Mouse (Mus musculus): ENCODE results near the gene Dtx1. TPM values are rescaled to one million over a fixed set of nuclear protein-coding genes. Genes with fewer than 3 reads are reported as not detected.
A peak's percentile ranks its signal among the peaks of the same experiment; 100 is the strongest.

Dtx1 gene
- polyA plus RNA-seq, 1 experiment, result 264 TPM

- Histone ChIP-seq H3K4me3 (ENCODE audit: extremely low read depth, insufficient read depth, insufficient read length) (peak overlapping the region; percentile 46), H3K36me3 (ENCODE audit: control insufficient read depth, insufficient read depth, low read length) (peaks cover 5% of the 10 kb centered on the region; the same call in 1 of the 2 replicates), H3K27ac (ENCODE audit: insufficient read depth, low read length) (peak overlapping the region; percentile 80), H3K4me1 (ENCODE audit: control insufficient read depth, insufficient read depth, insufficient read length) (peaks cover 49% of the 10 kb centered on the region; the same call in 1 of the 2 replicates), H3K27me3 (ENCODE audit: control insufficient read depth, insufficient read depth, low read length) (no peaks in the 10 kb centered on the region)
- peak; percentile 80 to 90 for DNase-seq (ENCODE audit: low read depth in 1 of 2, low spot score in 2 of 2)
- peak; percentile 38 for TF ChIP-seq POLR2A (IDR thresholded peaks at IDR 0.05; ENCODE audit: low read depth, low read length)
- no peak for TF ChIP-seq CTCF (IDR thresholded peaks at IDR 0.05; ENCODE audit: extremely low read depth, insufficient read depth, insufficient read length, insufficient replicate concordance)
- 13% methylated on average over 38 of the region's 38 CpGs for WGBS
Observed at GRCm38 (mm10) chr5:120693931-120694694, 17.6 kb downstream of the Dtx1 start.

DNA sequence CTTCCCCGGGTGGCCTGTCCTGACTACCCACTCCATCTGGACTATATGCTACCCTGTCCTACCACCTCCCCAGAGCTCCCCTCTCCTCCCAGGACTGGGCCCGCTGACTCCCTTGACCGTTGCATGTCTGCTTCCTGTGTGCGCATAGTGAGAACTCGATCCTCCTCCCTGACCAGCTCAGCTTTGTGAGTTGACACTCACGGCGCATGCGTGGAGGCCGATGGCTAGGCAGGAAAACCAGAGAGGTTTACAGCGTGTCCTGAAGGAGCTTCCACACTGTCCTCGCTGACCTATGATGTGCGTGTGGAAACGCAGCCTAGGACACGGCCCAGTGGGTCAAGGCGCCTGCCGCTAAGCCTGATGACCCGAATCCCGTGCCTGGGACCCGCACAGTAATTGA, 19.7 kb downstream of the Dtx1 start:
- TF ChIP-seq CTCF (IDR thresholded peaks at IDR 0.05; ENCODE audit: extremely low read depth, insufficient read depth, insufficient read length, insufficient replicate concordance), result no peak
- TF ChIP-seq POLR2A (IDR thresholded peaks at IDR 0.05; ENCODE audit: low read depth, low read length), result no peak
- Histone ChIP-seq H3K4me1 (ENCODE audit: control insufficient read depth, insufficient read depth, insufficient read length) (peaks cover 55% of the 10 kb centered on the region; the same call in 1 of the 2 replicates), H3K27me3 (ENCODE audit: control insufficient read depth, insufficient read depth, low read length) (no peaks in the 10 kb centered on the region), H3K36me3 (ENCODE audit: control insufficient read depth, insufficient read depth, low read length) (peaks cover 5% of the 10 kb centered on the region; the same call in 1 of the 2 replicates), H3K27ac (ENCODE audit: insufficient read depth, low read length) (peak overlapping the region; percentile 82), H3K4me3 (ENCODE audit: extremely low read depth, insufficient read depth, insufficient read length) (no peak overlapping the region)
- no peak for DNase-seq (ENCODE audit: low read depth in 1 of 2, low spot score in 2 of 2)
- WGBS, result 80% methylated on average over 19 of the region's 19 CpGs

DNA sequence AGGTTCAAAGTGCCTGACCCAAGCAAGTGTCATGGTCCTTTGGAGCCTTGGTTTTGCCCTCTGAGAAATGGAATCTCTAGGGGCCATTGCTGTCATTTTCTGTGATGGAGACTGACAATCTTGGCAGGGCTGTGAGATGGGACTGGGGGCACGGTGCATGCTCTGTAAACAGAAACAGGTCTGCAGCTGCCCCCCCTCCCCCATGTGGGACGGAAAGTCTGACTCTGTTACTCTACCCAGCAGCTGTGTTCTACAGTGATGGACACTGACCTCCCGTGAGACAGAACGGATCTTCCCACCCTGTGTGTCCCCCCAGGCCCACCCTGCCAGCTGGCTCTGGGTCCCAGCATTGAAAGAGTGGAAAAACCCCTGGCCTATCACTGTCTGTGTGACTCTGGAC, 21.3 kb downstream of the Dtx1 start:
- peaks cover 66% of the 10 kb centered on the region; the same call in 1 of the 2 replicates for H3K4me1 ChIP-seq (ENCODE audit: control insufficient read depth, insufficient read depth, insufficient read length)
- WGBS, result 28% methylated on average over 4 of the region's 4 CpGs

GRCm38 (mm10) chr5:120688434-120688833, 23.3 kb downstream of the Dtx1 start:
- peak overlapping the region; percentile 89 for H3K27ac ChIP-seq (ENCODE audit: insufficient read depth, low read length)
- peak; percentile 35 to 89 for DNase-seq (ENCODE audit: low read depth in 1 of 2, low spot score in 2 of 2)
- WGBS, result 4% methylated on average over 4 of the region's 4 CpGs
- peaks cover 69% of the 10 kb centered on the region; the same call in 1 of the 2 replicates for H3K4me1 ChIP-seq (ENCODE audit: control insufficient read depth, insufficient read depth, insufficient read length)
- no peak overlapping the region for H3K4me3 ChIP-seq (ENCODE audit: extremely low read depth, insufficient read depth, insufficient read length)
- TF ChIP-seq POLR2A (IDR thresholded peaks at IDR 0.05; ENCODE audit: low read depth, low read length) (no peak), CTCF (IDR thresholded peaks at IDR 0.05; ENCODE audit: extremely low read depth, insufficient read depth, insufficient read length, insufficient replicate concordance) (no peak)
- no peaks in the 10 kb centered on the region for H3K27me3 ChIP-seq (ENCODE audit: control insufficient read depth, insufficient read depth, low read length)
- H3K36me3 ChIP-seq (ENCODE audit: control insufficient read depth, insufficient read depth, low read length), result 0 out of 2 replicates have a peak, but pooled peaks cover 2% of the 10 kb centered on the region

More for the DNA sequence above, 21.3 kb downstream of the Dtx1 start:
- no peak for TF ChIP-seq POLR2A (IDR thresholded peaks at IDR 0.05; ENCODE audit: low read depth, low read length)
- no peak for TF ChIP-seq CTCF (IDR thresholded peaks at IDR 0.05; ENCODE audit: extremely low read depth, insufficient read depth, insufficient read length, insufficient replicate concordance)
- Histone ChIP-seq H3K27ac (ENCODE audit: insufficient read depth, low read length) (peak overlapping the region; percentile 82), H3K27me3 (ENCODE audit: control insufficient read depth, insufficient read depth, low read length) (no peaks in the 10 kb centered on the region), H3K36me3 (ENCODE audit: control insufficient read depth, insufficient read depth, low read length) (peaks cover 5% of the 10 kb centered on the region; the same call in 1 of the 2 replicates), H3K4me3 (ENCODE audit: extremely low read depth, insufficient read depth, insufficient read length) (no peak overlapping the region)
- DNase-seq (ENCODE audit: low read depth in 1 of 2, low spot score in 2 of 2), result no peak

DNA sequence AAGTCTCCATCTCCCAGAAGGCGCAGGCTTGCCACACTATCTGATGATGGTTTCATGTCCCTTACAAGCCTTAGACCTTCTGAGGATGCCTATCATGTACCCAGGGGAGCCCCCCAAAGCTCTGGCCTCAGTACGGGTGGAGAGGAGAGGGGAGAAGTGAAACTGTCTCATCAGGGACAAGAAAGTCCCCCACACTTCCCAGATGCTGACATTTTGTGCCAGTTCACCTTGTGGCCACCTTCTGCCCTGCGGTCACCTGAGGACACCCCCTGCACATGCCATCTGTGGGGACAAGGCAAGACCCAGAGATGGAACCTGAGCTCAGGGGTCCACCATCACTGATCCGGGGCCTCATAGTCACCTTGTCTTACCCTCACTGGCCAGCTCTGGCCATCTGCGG, 23.8 kb downstream of the Dtx1 start:
- Histone ChIP-seq H3K27me3 (ENCODE audit: control insufficient read depth, insufficient read depth, low read length) (no peaks in the 10 kb centered on the region), H3K36me3 (ENCODE audit: control insufficient read depth, insufficient read depth, low read length) (peaks cover under 1% of the 10 kb centered on the region; the same call in 1 of the 2 replicates), H3K4me1 (ENCODE audit: control insufficient read depth, insufficient read depth, insufficient read length) (peaks cover 69% of the 10 kb centered on the region; the same call in 1 of the 2 replicates), H3K27ac (ENCODE audit: insufficient read depth, low read length) (peak overlapping the region; percentile 89), H3K4me3 (ENCODE audit: extremely low read depth, insufficient read depth, insufficient read length) (no peak overlapping the region)
- 48% methylated on average over 5 of the region's 5 CpGs for WGBS
- DNase-seq (ENCODE audit: low read depth in 1 of 2, low spot score in 2 of 2), result peak; percentile 67
- TF ChIP-seq CTCF (IDR thresholded peaks at IDR 0.05; ENCODE audit: extremely low read depth, insufficient read depth, insufficient read length, insufficient replicate concordance), result no peak
- no peak for TF ChIP-seq POLR2A (IDR thresholded peaks at IDR 0.05; ENCODE audit: low read depth, low read length)

DNA sequence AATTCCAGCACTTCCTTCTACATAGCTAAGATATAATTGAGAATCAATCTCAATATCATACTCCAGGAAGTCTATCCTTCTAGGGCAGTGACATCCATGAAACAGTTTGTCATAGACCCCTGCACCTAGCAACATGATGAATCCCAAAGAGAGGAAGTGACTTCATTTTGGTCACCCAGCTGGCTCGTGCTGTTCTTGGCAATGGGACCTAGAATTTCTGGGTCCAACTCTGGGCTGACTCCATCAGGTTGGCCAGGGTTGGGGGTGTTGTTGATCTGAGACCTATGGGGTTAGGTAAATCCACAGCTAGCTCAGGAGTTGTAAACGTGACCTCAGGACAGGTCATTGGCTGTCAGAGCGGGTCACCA, 24.3 kb downstream of the Dtx1 start:
- no peaks in the 10 kb centered on the region; the same call in 1 of the 2 replicates for H3K36me3 ChIP-seq (ENCODE audit: control insufficient read depth, insufficient read depth, low read length)
- WGBS, result 60% methylated on average over 3 of the region's 3 CpGs
- no peaks in the 10 kb centered on the region for H3K27me3 ChIP-seq (ENCODE audit: control insufficient read depth, insufficient read depth, low read length)
- H3K4me1 ChIP-seq (ENCODE audit: control insufficient read depth, insufficient read depth, insufficient read length), result peaks cover 66% of the 10 kb centered on the region; the same call in 1 of the 2 replicates
- peak overlapping the region; percentile 89 for H3K27ac ChIP-seq (ENCODE audit: insufficient read depth, low read length)
- TF ChIP-seq POLR2A (IDR thresholded peaks at IDR 0.05; ENCODE audit: low read depth, low read length) (no peak), CTCF (IDR thresholded peaks at IDR 0.05; ENCODE audit: extremely low read depth, insufficient read depth, insufficient read length, insufficient replicate concordance) (no peak)
- H3K4me3 ChIP-seq (ENCODE audit: extremely low read depth, insufficient read depth, insufficient read length), result no peak overlapping the region
- DNase-seq (ENCODE audit: low read depth in 1 of 2, low spot score in 2 of 2), result no peak
